Mouse (Mus musculus): ENCODE results near the gene Ccnh. TPM values are rescaled to one million over a fixed set of nuclear protein-coding genes. Genes with fewer than 3 reads are reported as not detected.

Gene Ccnh
- polyA plus RNA-seq, 1 experiment from 2014 or later: 113 TPM

- Histone ChIP-seq H3K36me3 (ENCODE audit: control insufficient read depth, insufficient read depth, low read length) (0 out of 2 replicates have a peak, but pooled peaks cover 2% of the 10 kb centered on the region), H3K4me2 (no peak overlapping the region), H3K9me3 (ENCODE audit: control insufficient read depth, low read length) (no peaks in the 10 kb centered on the region), H3K9ac (ENCODE audit: low read length) (no peak overlapping the region), H3K4me1 (ENCODE audit: control insufficient read depth, insufficient read depth, low read length) (no peaks in the 10 kb centered on the region), H3K4me3 (ENCODE audit: low read depth, low read length) (no peak overlapping the region), H3K27me3 (ENCODE audit: control insufficient read depth, insufficient read depth, low read length) (no peaks in the 10 kb centered on the region), H3K27ac (ENCODE audit: low read depth, low read length) (no peak overlapping the region)
- 94% methylated on average over 6 of the region's 6 CpGs for WGBS
- ATAC-seq (ENCODE audit: low FRiP score) (no peak), DNase-seq (ENCODE audit: low spot score, missing footprints) (peak; percentile 72)
These were observed 19.4 kb downstream of the Ccnh start for GRCm38 (mm10) chr13:85208656-85209055.

GRCm38 (mm10) chr13:85210353-85210752, 21.1 kb downstream of the Ccnh start:
- no peak for DNase-seq (ENCODE audit: low spot score, missing footprints)
- Histone ChIP-seq H3K9ac (ENCODE audit: low read length) (no peak overlapping the region), H3K4me3 (ENCODE audit: low read depth, low read length) (no peak overlapping the region), H3K4me1 (ENCODE audit: control insufficient read depth, insufficient read depth, low read length) (no peaks in the 10 kb centered on the region), H3K27me3 (ENCODE audit: control insufficient read depth, insufficient read depth, low read length) (no peaks in the 10 kb centered on the region), H3K4me2 (no peak overlapping the region), H3K27ac (ENCODE audit: low read depth, low read length) (no peak overlapping the region), H3K36me3 (ENCODE audit: control insufficient read depth, insufficient read depth, low read length) (0 out of 2 replicates have a peak, but pooled peaks cover 2% of the 10 kb centered on the region), H3K9me3 (ENCODE audit: control insufficient read depth, low read length) (no peaks in the 10 kb centered on the region)
- 88% methylated on average over 1 of the region's 1 CpGs for WGBS
- ATAC-seq (ENCODE audit: low FRiP score): no peak

GRCm38 (mm10) chr13:85218656-85219055, 29.4 kb downstream of the Ccnh start:
- Histone ChIP-seq H3K4me3 (ENCODE audit: low read depth, low read length) (no peak overlapping the region), H3K9ac (ENCODE audit: low read length) (no peak overlapping the region), H3K27me3 (ENCODE audit: control insufficient read depth, insufficient read depth, low read length) (no peaks in the 10 kb centered on the region), H3K4me1 (ENCODE audit: control insufficient read depth, insufficient read depth, low read length) (no peaks in the 10 kb centered on the region), H3K9me3 (ENCODE audit: control insufficient read depth, low read length) (no peaks in the 10 kb centered on the region), H3K27ac (ENCODE audit: low read depth, low read length) (no peak overlapping the region), H3K4me2 (no peak overlapping the region), H3K36me3 (ENCODE audit: control insufficient read depth, insufficient read depth, low read length) (peaks cover 2% of the 10 kb centered on the region; the same call in 1 of the 2 replicates)
- no peak for DNase-seq (ENCODE audit: low spot score, missing footprints)
- 92% methylated on average over 4 of the region's 4 CpGs for WGBS
- no peak for ATAC-seq (ENCODE audit: low FRiP score)

- Histone ChIP-seq H3K36me3 (ENCODE audit: control insufficient read depth, insufficient read depth, low read length) (no peaks in the 10 kb centered on the region), H3K9ac (ENCODE audit: low read length) (no peak overlapping the region), H3K4me2 (no peak overlapping the region), H3K4me3 (ENCODE audit: low read depth, low read length) (no peak overlapping the region), H3K27me3 (ENCODE audit: control insufficient read depth, insufficient read depth, low read length) (no peaks in the 10 kb centered on the region), H3K9me3 (ENCODE audit: control insufficient read depth, low read length) (no peaks in the 10 kb centered on the region), H3K27ac (ENCODE audit: low read depth, low read length) (no peak overlapping the region), H3K4me1 (ENCODE audit: control insufficient read depth, insufficient read depth, low read length) (no peaks in the 10 kb centered on the region)
- 88% methylated on average over 7 of the region's 7 CpGs for WGBS
- ATAC-seq (ENCODE audit: low FRiP score) (no peak), DNase-seq (ENCODE audit: low spot score, missing footprints) (no peak)
These were observed 49.6 kb downstream of the Ccnh start for GRCm38 (mm10) chr13:85238760-85239159.

Other genes with a start within 250 kb of the Ccnh start
- gene Rasa1, start 99.7 kb downstream of the Ccnh start, polyA plus RNA-seq (2014; fragmentation: Nextera tagmentation; extraction: Ambion mirVana): 57.4 and 58.5 TPM in 2 replicates

Measured in midbrain, embryonic 11.5 days (tissue).